Mouse (Mus musculus) layer of hippocampus, adult 18-20 months (tissue): ENCODE data around the gene Plxna2. TPM values are rescaled to one million over a fixed set of nuclear protein-coding genes. Genes with fewer than 3 reads are reported as not detected.

Source experiments
- DNase-seq, 2 experiments: peaks; one replicate each; pipeline ENCODE4 v3.0.0; 2022; ENCODE audit warnings: low spot score in 2 of 2
- total RNA-seq, 2 experiments: library from RNA; stranded (reverse); gene quantifications; 2 replicates each; pipeline ENCODE4 v1.2.3; 2021

The Plxna2 gene
- total RNA-seq, 2 experiments from 2014 or later: 62.3 to 66.4 TPM

GRCm38 (mm10) chr1:194761432-194762212 lies 143.6 kb downstream of the Plxna2 start:
- peak in 1 of 2 experiments; percentile 32 for DNase-seq

GRCm38 (mm10) chr1:194762896-194763295 lies 144.9 kb downstream of the Plxna2 start:
- no peak for DNase-seq

DNA sequence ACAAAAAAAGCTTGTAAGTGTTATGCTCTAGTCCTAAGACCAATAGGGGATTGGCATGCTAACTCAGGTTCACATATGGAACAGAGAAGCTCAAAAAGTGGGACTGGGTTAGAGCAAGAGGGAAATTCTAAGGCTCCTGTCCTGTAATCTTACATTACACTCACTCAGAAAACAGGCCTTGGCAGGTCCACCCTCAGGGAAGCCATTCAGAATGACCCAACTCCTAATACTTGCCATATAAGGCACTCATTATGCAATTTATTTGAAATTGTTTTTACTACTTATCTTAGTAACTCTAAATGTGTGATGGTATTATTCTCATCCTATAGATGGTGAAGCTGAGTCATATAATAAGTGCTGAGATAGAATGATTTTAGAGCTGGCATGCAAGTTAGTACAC lies 146.9 kb downstream of the Plxna2 start:
- DNase-seq: no peak

DNA sequence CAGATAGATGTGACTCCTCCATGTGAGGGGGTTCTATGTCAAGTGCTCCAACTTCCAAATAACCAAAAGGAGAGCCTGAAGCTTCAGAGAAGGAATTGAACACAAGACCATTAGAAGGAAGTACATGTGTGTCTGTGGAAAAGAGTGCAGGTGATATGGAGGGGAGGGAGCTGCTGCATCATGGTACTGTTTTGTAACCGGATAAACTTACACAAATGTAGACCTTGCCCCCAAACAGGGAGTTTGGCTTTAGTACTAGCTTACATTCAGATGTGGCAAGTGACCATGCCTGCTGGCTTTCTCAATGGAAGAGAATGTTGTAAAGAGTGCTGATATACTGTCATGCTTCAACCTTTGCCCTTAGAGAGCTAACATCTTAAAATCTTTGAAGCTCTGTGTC lies 150.8 kb downstream of the Plxna2 start:
- DNase-seq: no peak

GRCm38 (mm10) chr1:194772053-194772452 lies 154.0 kb downstream of the Plxna2 start:
- DNase-seq: no peak

DNA sequence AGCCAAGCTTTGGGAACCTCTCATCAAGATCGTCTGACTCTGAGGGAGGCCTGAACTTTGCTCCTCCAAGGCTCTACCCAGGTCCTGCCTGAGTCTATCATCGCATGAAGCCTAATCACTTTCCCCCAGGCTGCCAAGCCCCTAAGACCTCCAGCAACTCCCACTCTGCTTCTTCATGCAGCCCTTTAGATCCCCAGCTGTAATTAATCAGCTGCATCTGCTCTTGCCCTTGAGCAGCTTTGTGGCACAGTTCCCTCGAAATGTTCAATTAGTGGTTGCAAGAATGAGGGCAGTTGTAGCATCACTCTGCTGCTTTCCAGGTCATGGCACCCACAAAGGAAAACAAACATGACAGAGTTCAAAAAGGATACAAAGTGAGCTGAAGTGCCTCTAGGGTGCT lies 155.9 kb downstream of the Plxna2 start:
- no peak for DNase-seq

DNA sequence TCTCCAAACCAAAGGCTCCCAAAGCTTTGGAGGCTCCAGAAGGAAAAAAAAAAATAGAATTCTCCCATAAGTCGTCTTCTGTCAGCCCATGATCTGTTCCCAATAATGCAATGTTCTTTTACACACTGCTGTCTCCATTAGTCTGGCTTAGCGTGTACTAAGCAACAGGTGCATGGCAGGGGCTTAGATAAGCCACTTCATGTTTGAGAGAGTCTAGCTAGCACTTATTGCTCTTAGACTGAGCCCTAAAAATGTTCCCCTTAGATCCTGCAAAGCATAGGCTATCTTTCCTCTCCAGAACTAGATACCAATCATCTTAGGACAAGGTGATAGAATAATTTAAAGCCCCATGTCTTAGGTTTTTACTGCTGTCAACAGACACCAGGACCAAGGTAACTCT lies 156.3 kb downstream of the Plxna2 start:
- DNase-seq: no peak

DNA sequence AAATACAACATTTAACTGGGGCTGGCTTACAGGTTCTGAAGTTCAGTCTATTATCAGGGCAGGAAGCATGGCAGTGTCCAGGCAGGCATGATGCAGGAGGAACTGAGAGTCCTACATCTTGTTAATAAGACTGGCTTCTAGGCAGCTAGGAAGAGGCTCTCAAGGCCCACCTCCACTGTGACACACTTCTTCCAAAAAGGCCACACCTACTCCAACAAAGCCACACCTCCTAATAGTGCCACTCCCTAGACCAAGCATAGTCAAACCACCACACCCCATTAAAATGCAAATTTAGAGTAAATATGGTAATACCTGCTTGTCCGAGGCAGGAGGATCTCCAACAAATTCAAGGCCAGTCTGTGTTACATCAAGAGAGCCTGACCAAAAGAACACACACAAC lies 156.7 kb downstream of the Plxna2 start:
- no peak for DNase-seq

GRCm38 (mm10) chr1:194775656-194776374 lies 157.8 kb downstream of the Plxna2 start:
- DNase-seq: no peak

GRCm38 (mm10) chr1:194776510-194777244 lies 158.7 kb downstream of the Plxna2 start:
- DNase-seq: no peak

- DNase-seq: no peak
Measured at GRCm38 (mm10) chr1:194777608-194778007, 159.6 kb downstream of the Plxna2 start.

DNA sequence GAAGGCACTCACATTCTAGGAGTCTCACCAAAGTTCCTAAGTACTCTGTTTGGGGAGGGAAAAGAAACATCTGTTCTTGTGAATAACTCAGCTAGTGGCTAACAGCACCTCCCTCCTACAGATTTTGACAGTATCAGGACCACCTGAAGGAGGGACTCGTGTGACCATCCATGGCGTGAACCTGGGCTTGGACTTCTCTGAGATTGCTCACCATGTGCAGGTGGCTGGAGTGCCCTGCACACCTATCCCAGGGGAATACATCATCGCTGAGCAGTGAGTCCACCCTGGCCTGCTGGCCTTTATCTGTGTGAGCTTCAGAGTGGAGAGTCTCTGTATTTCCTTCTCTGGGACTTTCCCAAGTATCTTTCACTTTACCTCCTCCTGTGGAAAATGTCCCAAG lies 162.4 kb downstream of the Plxna2 start:
- DNase-seq: no peak

DNA sequence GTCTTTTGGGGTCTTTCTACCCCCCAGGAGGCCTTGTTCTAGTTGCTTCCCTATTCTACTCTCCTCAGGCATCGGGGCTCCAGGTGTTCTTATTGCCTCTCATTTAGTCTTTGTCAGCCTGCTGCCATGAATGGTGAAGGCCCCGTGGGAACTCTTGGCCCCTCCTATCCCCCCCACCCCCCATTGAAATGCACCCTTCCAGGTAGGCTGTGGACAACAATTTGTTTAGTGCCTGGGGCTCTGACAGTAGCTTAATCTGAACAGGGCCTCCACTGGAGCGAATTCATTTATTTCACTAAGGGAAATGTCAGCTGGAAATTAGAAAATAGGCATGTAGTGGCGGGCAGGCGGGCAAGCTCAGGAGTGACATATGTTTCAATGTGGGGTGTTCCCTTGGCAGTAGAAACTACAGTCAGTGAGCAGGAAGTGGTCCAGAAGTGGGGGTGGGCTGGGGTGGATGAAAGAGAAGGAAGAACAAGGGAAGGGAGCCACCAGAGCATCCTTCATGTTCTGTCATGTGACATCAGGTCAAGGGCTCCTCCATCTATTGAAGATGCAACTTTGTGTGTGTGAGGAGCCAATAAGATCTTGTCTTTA lies 162.9 kb downstream of the Plxna2 start:
- peak in 1 of 2 experiments; percentile 67 for DNase-seq

- DNase-seq: no peak
Measured at GRCm38 (mm10) chr1:194781556-194781955, 163.5 kb downstream of the Plxna2 start.

DNA sequence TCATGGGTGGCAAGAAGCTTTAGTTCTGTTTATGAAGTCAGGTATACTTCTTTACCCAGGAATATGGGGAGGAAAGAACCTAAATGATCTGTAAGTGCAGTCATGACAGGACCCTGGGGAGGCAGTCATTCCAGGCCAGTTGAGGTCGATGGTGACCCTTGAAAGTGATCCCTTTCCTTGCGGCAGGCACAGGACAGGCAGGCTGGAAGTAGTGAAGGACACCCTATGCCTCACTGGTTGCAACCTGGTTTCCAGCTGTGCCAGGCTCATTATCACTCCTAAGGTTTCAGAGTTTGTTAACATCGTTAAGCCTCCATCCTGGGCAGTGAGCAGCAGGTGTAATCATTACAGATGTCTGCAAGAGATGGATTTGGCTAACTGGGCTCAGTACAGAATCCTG lies 164.3 kb downstream of the Plxna2 start:
- DNase-seq: no peak

- DNase-seq: no peak
Measured at GRCm38 (mm10) chr1:194787626-194788025, 169.6 kb downstream of the Plxna2 start.

- peak in 1 of 2 experiments; percentile 57 for DNase-seq
Measured at GRCm38 (mm10) chr1:194793226-194793924, 175.4 kb downstream of the Plxna2 start.

DNA sequence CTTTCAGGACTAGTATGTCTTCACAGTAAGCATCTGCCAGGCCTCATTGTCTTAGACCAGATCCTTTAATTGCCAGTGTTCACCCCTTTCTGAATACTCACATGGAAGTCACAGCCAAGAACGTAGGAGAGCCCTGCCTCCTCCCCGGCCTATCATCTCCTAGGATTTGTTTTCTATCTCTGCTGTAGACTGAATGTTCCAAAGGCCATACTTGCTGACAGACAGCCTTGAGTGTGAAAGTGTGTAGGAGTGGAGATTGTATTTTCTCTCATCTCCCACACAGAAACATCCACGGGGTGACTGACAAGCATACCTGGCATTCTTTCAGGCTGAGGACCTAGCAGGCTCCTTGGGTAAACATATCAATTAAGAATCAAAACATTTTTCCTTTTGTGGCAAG lies 177.3 kb downstream of the Plxna2 start:
- DNase-seq: peak; percentile 30 to 64

DNA sequence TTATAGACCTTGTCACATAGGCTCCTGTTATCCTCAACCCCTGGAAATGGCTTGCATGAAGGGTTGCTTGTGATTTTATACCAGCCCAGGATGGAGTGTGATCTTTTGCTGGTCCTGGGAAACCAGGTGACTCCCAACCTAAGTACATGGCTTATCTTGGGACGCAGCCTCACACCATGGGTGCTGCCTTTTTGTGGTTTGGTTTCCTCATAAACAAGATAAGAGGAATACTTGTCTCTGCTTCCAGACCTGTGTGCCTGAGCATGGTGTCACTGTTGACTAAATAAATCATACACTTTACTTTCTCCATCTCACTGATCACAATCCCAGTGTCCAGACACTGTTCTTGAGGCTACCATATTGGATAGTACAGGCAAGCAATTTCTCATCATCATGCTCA lies 179.8 kb downstream of the Plxna2 start:
- no peak for DNase-seq

GRCm38 (mm10) chr1:194798511-194798910 lies 180.5 kb downstream of the Plxna2 start:
- no peak for DNase-seq

DNA sequence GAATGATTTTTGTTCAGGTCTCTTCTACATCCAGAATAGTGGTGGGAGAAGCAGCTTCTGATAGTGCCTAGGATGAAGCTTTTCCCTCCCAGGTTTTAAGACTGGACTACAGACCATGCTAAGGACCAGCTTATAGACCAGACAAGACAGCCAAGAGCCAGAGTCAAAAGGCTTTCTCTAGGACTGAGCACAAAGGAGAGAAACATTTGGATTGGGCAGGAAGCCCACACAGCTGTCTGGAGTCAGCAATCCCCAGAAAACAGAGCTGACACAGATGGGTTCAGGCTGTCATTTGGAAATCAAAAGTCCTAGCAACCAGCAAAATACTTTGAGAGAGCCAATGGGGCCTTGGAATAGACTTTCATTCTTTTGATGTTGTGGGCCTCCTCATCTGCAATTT lies 190.2 kb downstream of the Plxna2 start:
- DNase-seq: peak in 1 of 2 experiments; percentile 57
